Mouse (Mus musculus): ENCODE data around the gene Klk8.

DNA sequence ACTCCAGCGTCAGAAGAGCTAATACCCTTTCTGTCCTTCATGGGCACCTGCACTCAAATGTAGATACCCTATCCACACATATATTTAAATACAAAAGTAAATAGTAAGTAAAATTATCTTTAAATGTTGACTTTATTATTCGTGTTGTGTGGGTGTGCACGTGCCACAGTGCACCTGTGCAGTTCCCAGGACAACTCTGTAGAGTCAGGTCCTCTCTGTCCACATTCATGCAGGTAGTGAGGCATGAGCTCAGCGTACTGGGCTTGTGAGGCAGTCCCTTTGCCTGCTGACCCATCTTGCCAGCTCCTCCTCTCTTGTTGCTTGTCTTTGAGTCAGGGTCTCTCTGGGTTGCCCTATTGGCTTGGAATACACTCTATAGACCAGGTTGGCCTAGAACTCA, 30.3 kb downstream of the Klk8 start:
- TF ChIP-seq POLR2A (IDR thresholded peaks at IDR 0.05; ENCODE audit: borderline replicate concordance, low read depth, low read length): no peak
- TF ChIP-seq CTCF (IDR thresholded peaks at IDR 0.05; ENCODE audit: low read depth, low read length): no peak
